Mouse (Mus musculus) embryo, embryonic 10 days (tissue): ENCODE results near the gene Mfsd5.

Experiments
- DNase-seq: peaks from one replicate; pipeline ENCODE4 v3.0.0-alpha.2; 2015; ENCODE audit warnings: low spot score

The Mfsd5 gene

DNA sequence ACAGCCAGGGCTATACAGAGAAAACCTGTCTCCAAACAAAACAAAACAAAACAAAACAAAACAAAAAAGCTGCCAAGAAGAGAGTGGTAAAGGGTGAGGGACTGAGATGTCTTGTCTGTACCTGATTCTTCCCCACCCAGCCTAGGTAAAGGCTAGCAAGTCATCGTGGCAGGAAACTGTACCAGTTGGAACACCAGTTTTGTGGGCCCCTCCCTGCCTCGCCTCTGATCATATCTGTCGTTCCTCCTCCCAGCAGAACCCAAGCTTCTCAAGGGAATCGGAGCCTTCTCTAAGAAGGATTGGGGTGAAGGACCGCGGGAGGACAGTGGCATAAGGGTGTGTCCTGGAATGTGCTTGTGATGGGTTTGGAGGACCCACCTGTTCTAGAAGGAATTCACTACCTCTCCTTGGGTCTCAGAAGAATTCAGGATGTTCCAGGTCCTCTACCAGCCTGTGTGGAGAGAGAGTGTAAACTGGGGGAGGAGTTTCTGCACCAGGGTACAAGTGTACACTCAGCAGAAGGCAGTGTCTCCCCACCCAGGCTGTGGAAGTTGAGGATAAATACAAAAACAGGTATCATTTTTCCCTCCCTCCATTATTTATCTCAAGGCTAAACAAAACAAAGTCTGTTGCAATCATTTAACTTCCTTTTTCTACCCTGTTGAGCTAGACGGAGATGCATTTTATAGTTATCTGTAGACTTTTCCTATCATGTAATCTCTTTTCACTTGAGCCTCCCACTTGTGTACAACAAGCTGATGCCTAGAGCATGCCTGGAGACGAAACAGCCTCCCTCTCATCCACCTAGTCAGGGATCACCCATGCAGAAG is 3.4 kb downstream of the Mfsd5 start:
- DNase-seq: no peak

- DNase-seq: no peak
These were observed 4.4 kb downstream of the Mfsd5 start for GRCm38 (mm10) chr15:102283648-102284047.

GRCm38 (mm10) chr15:102287395-102287794 is 8.1 kb downstream of the Mfsd5 start:
- DNase-seq: peak; percentile 77

DNA sequence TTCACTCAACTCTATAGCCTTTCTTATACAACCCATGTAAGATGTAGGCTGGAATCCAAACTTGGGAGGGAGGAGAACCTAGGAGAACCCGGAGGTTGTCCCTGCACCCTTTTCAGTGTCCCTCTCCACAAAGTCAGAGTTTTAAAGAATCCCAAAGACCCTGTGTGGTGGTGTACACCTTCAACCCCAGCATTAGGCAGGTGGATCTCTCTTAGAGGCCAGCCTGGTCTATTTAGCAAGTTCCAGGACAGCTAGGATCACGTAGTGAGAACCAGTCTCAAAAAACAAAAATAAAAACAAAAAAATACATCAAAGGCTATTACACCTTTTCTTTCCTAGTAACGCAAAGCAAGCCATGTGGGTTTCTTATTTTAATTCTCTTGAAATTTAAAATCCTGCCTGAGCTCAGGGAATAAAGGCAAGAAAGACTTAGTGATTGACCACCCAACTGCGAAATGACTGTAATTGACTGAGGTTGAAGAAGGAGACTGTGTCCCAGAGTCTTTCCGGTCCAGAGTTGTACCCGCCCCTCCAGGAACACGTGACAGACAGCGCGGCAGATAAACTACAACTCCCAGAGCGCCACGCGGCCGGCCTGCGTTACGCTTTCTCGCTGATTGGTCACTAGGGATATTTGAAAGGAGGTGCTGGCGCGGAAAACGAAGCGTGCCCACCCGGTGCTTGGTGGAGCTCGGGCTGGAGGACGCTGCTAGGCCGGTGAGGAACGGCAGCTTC is 16.5 kb downstream of the Mfsd5 start, which contains the start of gene Espl1:
Gene Espl1 (plus strand): TSS at position 634 of the 735 bp plus-strand sequence.
- peak; percentile 99 for DNase-seq

DNA sequence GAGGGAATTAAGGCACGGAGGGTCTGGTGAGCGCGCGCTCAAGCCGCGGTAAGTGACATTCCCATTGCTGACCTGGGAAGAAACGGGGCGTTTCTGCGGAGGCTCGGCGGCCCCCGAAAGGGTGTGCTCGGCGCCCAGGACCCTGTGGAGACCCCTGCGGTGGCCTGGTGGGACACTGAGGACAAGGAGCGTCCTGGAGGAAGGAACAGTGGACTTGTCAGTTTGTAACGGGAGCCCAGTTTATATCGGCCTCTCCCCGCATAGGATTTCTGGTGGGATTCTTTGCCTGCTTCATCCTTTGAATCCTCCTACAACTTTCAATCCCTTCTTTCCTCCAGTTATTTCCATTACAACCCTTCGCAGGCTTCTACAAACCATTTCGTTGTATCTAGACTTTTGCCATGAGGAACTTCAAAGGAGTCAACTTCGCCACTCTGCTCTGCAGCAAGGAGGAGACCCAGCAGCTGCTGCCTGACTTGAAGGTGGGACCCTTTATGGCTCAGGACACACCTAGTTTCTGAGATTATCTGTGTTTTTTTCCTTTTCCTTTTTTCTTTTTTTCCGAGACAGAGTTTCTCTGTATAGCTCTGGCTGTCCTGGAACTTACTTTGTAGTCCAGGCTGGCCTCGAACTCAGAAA is 17.2 kb downstream of the Mfsd5 start:
- no peak for DNase-seq

GRCm38 (mm10) chr15:102302542-102302941 is 23.3 kb downstream of the Mfsd5 start:
- DNase-seq: no peak

DNA sequence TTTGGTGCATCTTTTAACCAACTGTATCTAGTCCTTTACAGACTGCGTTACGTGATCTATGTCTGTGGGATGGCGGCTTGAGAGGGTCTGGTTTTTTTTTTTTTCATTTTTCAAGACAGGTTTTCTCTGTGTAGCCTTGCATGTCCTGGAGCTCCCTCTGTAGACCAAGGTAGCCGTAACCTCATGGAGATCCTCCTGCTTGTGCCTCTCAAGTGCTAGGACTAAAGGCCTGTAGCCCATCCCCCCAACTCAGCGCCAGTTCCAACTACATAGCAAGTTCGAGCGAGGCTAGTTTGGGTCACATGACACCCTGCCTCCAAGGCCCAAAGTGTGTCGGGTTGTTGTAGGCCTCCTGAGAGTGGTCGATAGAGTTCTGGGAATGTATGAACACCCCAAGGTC is 29.5 kb downstream of the Mfsd5 start:
- no peak for DNase-seq

GRCm38 (mm10) chr15:102310074-102310845 is 31.0 kb downstream of the Mfsd5 start:
- DNase-seq: peak; percentile 25

- no peak for DNase-seq
These were observed 32.2 kb downstream of the Mfsd5 start for GRCm38 (mm10) chr15:102311489-102311888.

GRCm38 (mm10) chr15:102315292-102315691 is 36.0 kb downstream of the Mfsd5 start:
- no peak for DNase-seq

GRCm38 (mm10) chr15:102316263-102316662 is 37.0 kb downstream of the Mfsd5 start:
- DNase-seq: peak; percentile 73

GRCm38 (mm10) chr15:102324654-102325473 is 45.6 kb downstream of the Mfsd5 start:
- no peak for DNase-seq

- DNase-seq: peak; percentile 94
These were observed 46.8 kb downstream of the Mfsd5 start, which contains the start of gene Pfdn5 for GRCm38 (mm10) chr15:102326022-102326576. Gene Pfdn5, plus strand, starts transcription at chr15:102326116.

DNA sequence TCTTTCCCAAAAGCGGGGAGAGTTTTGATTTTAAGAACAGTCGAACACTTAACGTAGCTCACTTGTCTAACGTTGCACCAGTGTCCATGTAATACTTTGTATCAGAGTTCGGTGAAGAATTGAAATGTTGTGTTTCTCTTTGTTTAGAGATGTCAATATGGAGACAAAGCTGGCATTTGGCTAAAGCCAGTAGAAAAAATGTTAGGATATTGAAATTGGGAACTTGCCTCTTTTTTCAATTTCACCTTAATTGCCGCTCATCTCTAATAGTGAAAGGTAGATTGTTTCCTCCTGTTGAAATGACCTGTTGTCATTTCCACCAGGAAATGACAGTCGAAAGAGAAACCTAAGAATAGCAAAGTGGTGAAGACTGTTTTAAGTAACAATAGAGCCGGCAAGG is 47.6 kb downstream of the Mfsd5 start:
- DNase-seq: no peak
